Mouse (Mus musculus) liver, postnatal 0 days (tissue): ENCODE results near the gene Olfr498. TPM values are rescaled to one million over a fixed set of nuclear protein-coding genes. Genes with fewer than 3 reads are reported as not detected.

ENCODE experiments used
- ATAC-seq: fragments of 200-750 bp; cut with Nextera tagmentation; 2 replicates; pipeline ENCODE4 v1.8.0; 2017; ENCODE audit warnings: mild to moderate bottlenecking, moderate library complexity
- DNase-seq: peaks from one replicate; pipeline ENCODE4 v3.0.0-alpha.2; 2016
- H3K27ac ChIP-seq: fragments of 300-500 bp; sonication (generic); 2 replicates; pipeline ENCODE4 v1.5.1; 2014; ENCODE audit warnings: antibody characterized with exemption, moderate library complexity, mild to moderate bottlenecking, low read depth
- H3K27me3 ChIP-seq: fragments of 300-500 bp; sonication (generic); 2 replicates; pipeline ENCODE4 v1.6.1; 2014; ENCODE audit warnings: low read length, control low read depth, mixed read lengths; ENCODE audit not compliant: insufficient read depth
- H3K36me3 ChIP-seq: fragments of 300-500 bp; sonication (generic); replicated peaks from 2 replicates; pipeline ENCODE4 v1.6.1; 2014; ENCODE audit warnings: mild to moderate bottlenecking, control low read depth, low read length, moderate library complexity, mixed read lengths; ENCODE audit not compliant: insufficient read depth
- H3K4me1 ChIP-seq: fragments of 300-500 bp; sonication (generic); 2 replicates; pipeline ENCODE4 v1.6.1; 2014; ENCODE audit warnings: antibody characterized with exemption, mild to moderate bottlenecking, control low read depth; ENCODE audit not compliant: insufficient read depth
- H3K4me2 ChIP-seq: fragments of 300-500 bp; sonication (generic); 2 replicates; pipeline ENCODE4 v1.6.1; 2014; ENCODE audit warnings: low read depth, mild to moderate bottlenecking, low read length, moderate library complexity, mixed read lengths
- H3K4me3 ChIP-seq: fragments of 300-500 bp; sonication (generic); 2 replicates; pipeline ENCODE4 v1.5.1; 2014; ENCODE audit warnings: low read depth, low read length
- H3K9ac ChIP-seq: fragments of 300-500 bp; sonication (generic); replicated peaks from 2 replicates; pipeline ENCODE4 v1.6.1; 2014; ENCODE audit warnings: mild to moderate bottlenecking, moderate library complexity
- H3K9me3 ChIP-seq: fragments of 300-500 bp; sonication (generic); 2 replicates; pipeline ENCODE4 v1.6.1; 2016; ENCODE audit warnings: mild to moderate bottlenecking, control low read depth, low read length, mixed read lengths
- CTCF ChIP-seq: sonication (generic); IDR thresholded peaks from 2 replicates; pipeline ENCODE4 v1.5.1; 2016; ENCODE audit warnings: antibody characterized with exemption, low read depth
- EP300 ChIP-seq: IDR thresholded peaks from 2 replicates; pipeline ENCODE4 v1.6.1; 2016; ENCODE audit warnings: antibody characterized with exemption, low read depth, mild to moderate bottlenecking
- WGBS: fragments of 180-500 bp; shearing (Covaris S2); extraction: QIAGEN DNeasy Blood & Tissue Kit; methylation state at CpG from one replicate; pipeline ENCODE4 v1.1.7; 2014; ENCODE audit not compliant: insufficient replicate concordance; 5-methylcytosine and 5-hydroxymethylcytosine counted together
- polyA plus RNA-seq: library from polyadenylated mRNA; unstranded; fragments of >200 nt; fragmentation: Nextera tagmentation; extraction: Ambion mirVana; gene quantifications from 2 replicates; pipeline ENCODE4 v1.2.1, GENCODE M21; 2015

The Olfr498 gene
- polyA plus RNA-seq = not detected in 2 replicates

DNA sequence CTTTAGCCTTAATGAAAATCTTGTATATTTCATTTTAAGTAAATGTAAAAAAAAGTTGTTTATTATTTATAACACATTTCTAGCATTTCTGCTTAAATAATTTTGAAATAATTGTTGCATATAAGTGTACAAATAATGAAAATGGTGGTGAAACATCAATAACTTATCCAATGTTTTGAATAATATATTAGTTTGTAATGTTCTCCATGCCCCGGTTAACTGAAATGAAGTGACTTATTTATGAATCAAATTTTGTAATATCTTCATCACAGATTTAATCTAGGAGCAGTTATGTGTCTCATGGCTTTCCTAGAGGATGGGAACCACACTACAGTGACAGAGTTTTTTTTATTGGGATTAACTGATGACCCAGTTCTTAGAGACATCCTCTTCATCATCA, at the start of gene Olfr498:
Olfr498 (plus strand) TSS at position 301 of the 400 bp plus-strand sequence.
- DNase-seq (no peak), ATAC-seq (no peak)
- 73% methylated on average over 1 of the region's 1 CpGs for WGBS
- H3K4me3 ChIP-seq = no peak within 1 kb of the TSS
- no peak within 1 kb of the TSS for H3K27ac ChIP-seq
- H3K4me2 ChIP-seq = no peak within 1 kb of the TSS
- no peaks in the 10 kb centered on the region for H3K4me1 ChIP-seq
- 0 out of 2 replicates have a peak, but pooled peaks cover 3% of the 10 kb centered on the region for H3K9me3 ChIP-seq
- TF ChIP-seq EP300 = no peak
- TF ChIP-seq CTCF = no peak
- H3K9ac ChIP-seq = no peak within 1 kb of the TSS
- no peaks in the 10 kb centered on the region for H3K36me3 ChIP-seq
- no peaks in the 10 kb centered on the region for H3K27me3 ChIP-seq

- 67% methylated on average over 2 of the region's 2 CpGs for WGBS
- H3K36me3 ChIP-seq = no peaks in the 10 kb centered on the region
- no peak within 1 kb of the TSS for H3K4me3 ChIP-seq
- TF ChIP-seq CTCF (no peak), EP300 (no peak)
- H3K27me3 ChIP-seq = no peaks in the 10 kb centered on the region
- DNase-seq (no peak), ATAC-seq (no peak)
- no peak within 1 kb of the TSS for H3K27ac ChIP-seq
- H3K9ac ChIP-seq = no peak within 1 kb of the TSS
- H3K9me3 ChIP-seq = no peaks in the 10 kb centered on the region
- H3K4me1 ChIP-seq = no peaks in the 10 kb centered on the region
- H3K4me2 ChIP-seq = no peak within 1 kb of the TSS
These were observed 45.0 kb upstream of the Olfr498 start, which contains the start of gene Olfr497 for GRCm38 (mm10) chr7:108420121-108420520. Gene Olfr497 (plus strand): TSS chr7:108420421.

Other genes with a start within 250 kb of the Olfr498 start
- gene Olfr488, start 207.0 kb upstream of the Olfr498 start, polyA plus RNA-seq = not detected in 2 replicates
- gene Olfr490, start 176.4 kb upstream of the Olfr498 start, polyA plus RNA-seq = not detected in 2 replicates
- not detected in 2 replicates for gene Olfr491, start 151.9 kb upstream of the Olfr498 start, polyA plus RNA-seq
- gene Olfr492, start 141.7 kb upstream of the Olfr498 start, polyA plus RNA-seq = not detected in 2 replicates
- not detected in 2 replicates for gene Olfr493, start 118.3 kb upstream of the Olfr498 start, polyA plus RNA-seq
- gene Olfr494, start 100.0 kb upstream of the Olfr498 start, polyA plus RNA-seq = not detected in 2 replicates
- gene Olfr495, start 72.2 kb upstream of the Olfr498 start, polyA plus RNA-seq = not detected in 2 replicates
- gene Olfr497, start 44.9 kb upstream of the Olfr498 start, polyA plus RNA-seq = not detected in 2 replicates
- gene Olfr502, start 59.7 kb downstream of the Olfr498 start, polyA plus RNA-seq = not detected in 2 replicates
- gene Olfr503, start 79.2 kb downstream of the Olfr498 start, polyA plus RNA-seq = not detected in 2 replicates
- not detected in 2 replicates for gene Olfr504, start 100.5 kb downstream of the Olfr498 start, polyA plus RNA-seq
- not detected in 2 replicates for gene Olfr506, start 145.5 kb downstream of the Olfr498 start, polyA plus RNA-seq
- gene Olfr507, start 156.5 kb downstream of the Olfr498 start, polyA plus RNA-seq = not detected in 2 replicates
- gene Olfr508, start 164.7 kb downstream of the Olfr498 start, polyA plus RNA-seq = not detected in 2 replicates
- gene Olfr509, start 186.6 kb downstream of the Olfr498 start, polyA plus RNA-seq = not detected in 2 replicates
- gene Olfr510, start 201.1 kb downstream of the Olfr498 start, polyA plus RNA-seq = not detected in 2 replicates
- not detected in 2 replicates for gene Olfr512, start 248.0 kb downstream of the Olfr498 start, polyA plus RNA-seq